8 mouse cellular contexts compared by ENCODE assay signal in the genomic region with DNA sequence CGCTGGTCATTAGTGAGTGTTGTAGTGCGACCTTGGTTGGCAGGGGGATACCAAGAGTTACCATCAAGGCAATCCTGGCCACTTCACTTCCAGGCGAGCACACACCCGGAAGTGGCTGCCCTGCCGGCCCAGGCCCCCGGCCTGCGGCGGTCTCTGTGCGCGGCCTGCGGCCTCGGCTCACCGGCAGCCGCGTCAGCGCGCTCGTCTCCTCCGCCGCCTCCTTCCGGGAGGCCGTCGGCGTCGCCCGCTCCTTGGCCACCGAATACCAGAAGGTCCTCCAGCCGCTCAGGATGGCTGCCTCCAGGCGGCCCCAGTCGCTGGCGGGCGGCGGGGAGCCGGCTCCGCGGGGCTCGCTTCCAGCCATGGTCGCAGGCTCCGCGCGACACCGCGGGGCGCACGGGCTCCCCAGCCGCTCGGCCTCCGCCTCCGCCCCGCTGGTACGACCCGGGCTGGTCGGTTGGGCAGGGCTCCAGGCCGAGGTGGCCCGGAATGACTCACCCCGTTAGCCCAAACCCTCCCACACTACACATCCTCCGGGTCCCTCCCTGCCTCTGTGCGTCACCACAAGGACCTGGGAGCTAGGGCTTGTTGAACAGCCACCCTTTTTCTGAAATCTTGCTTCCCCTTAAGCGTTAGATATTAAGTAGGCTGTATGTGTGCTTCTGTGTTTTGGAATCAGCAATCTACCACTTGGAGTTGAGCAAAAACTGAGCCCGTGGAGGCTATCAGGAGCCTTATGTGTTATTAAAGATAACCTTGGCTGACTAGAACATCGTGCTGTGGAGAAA. TPM values are rescaled to one million over a fixed set of nuclear protein-coding genes. Genes with fewer than 3 reads are reported as not detected.
DNase-seq lines count a peak whose midpoint lies in the region; ATAC-seq and TF ChIP-seq lines count a peak whose summit lies in the region.

A gene (minus strand): TSS at position 513 of the 788 bp plus-strand sequence.

- H3K9ac ChIP-seq in lung, embryonic 15.5 days: peak within 1 kb of the TSS; percentile 89

- H3K4me3 ChIP-seq in hindbrain, embryonic 10.5 days: peak within 1 kb of the TSS; percentile 70
- H3K4me3 ChIP-seq in lung, embryonic 15.5 days: peak within 1 kb of the TSS; percentile 68
- H3K4me3 ChIP-seq in olfactory bulb, adult 2 months (ENCODE audit: insufficient read depth, low read depth, low read length): peak within 1 kb of the TSS; percentile 62
- H3K4me3 ChIP-seq in thymus, adult 2 months (ENCODE audit: control insufficient read depth, insufficient read depth, low read length): peak within 1 kb of the TSS; percentile 63

- 2% methylated on average over 61 of the region's 61 CpGs for WGBS in hindbrain, embryonic 10.5 days
- 1% methylated on average over 61 of the region's 61 CpGs for WGBS in lung, embryonic 15.5 days
- WGBS in olfactory bulb, adult 2 months: under 1% methylated on average over 61 of the region's 61 CpGs
- WGBS in thymus, adult 2 months: 1% methylated on average over 61 of the region's 61 CpGs

- peak; percentile 32; the same call in 1 of the 2 replicates for TF ChIP-seq CTCF in olfactory bulb, adult 2 months (IDR thresholded peaks at IDR 0.05; ENCODE audit: insufficient read depth, low read depth, low read length)
- peak; percentile 22; the same call in 1 of the 2 replicates for TF ChIP-seq CTCF in thymus, adult 2 months (IDR thresholded peaks at IDR 0.05; ENCODE audit: borderline replicate concordance, control insufficient read depth, extremely low read depth, insufficient read depth, low read length, poor library complexity)

- peak; percentile 97 for DNase-seq in Muller cell, postnatal 12 days (ENCODE audit: inconsistent ontology term)
- peak; percentile 89 for DNase-seq in cerebellum, adult 9-11 months
- DNase-seq in frontal cortex, adult 2 months (ENCODE audit: extremely low spot score in 1 of 2, low spot score in 1 of 2): peak; percentile 43 to 81
- peak; percentile 75 for DNase-seq in hindbrain, embryonic 10.5 days (ENCODE audit: low spot score)
- DNase-seq in layer of hippocampus, adult 9-10 months (ENCODE audit: low spot score): peak; percentile 48
- DNase-seq in thymus, adult 2 months: peak; percentile 52

- no peaks in the 10 kb centered on the region for H3K9me3 ChIP-seq in hindbrain, embryonic 10.5 days
- H3K9me3 ChIP-seq in lung, embryonic 15.5 days: no peaks in the 10 kb centered on the region

- no peaks in the 10 kb centered on the region for H3K27me3 ChIP-seq in hindbrain, embryonic 10.5 days (ENCODE audit: insufficient read depth, poor library complexity, severe bottlenecking)
- H3K27me3 ChIP-seq in lung, embryonic 15.5 days: no peaks in the 10 kb centered on the region
- no peaks in the 10 kb centered on the region for H3K27me3 ChIP-seq in thymus, adult 2 months (ENCODE audit: control insufficient read depth, insufficient read depth, low read length)

- peak within 1 kb of the TSS; percentile 97 for H3K27ac ChIP-seq in hindbrain, embryonic 10.5 days
- peak within 1 kb of the TSS; percentile 96 for H3K27ac ChIP-seq in lung, embryonic 15.5 days
- H3K27ac ChIP-seq in olfactory bulb, adult 2 months (ENCODE audit: insufficient read depth, low read depth, low read length): peak within 1 kb of the TSS; percentile 96
- no peak within 1 kb of the TSS for H3K27ac ChIP-seq in thymus, adult 2 months (ENCODE audit: control insufficient read depth, insufficient read depth, low read length)

- peaks cover 13% of the 10 kb centered on the region for H3K36me3 ChIP-seq in hindbrain, embryonic 10.5 days
- H3K36me3 ChIP-seq in lung, embryonic 15.5 days: peaks cover 10% of the 10 kb centered on the region; the same call in 1 of the 2 replicates
- H3K36me3 ChIP-seq in thymus, adult 2 months (ENCODE audit: control insufficient read depth, insufficient read depth, low read length): peaks cover 8% of the 10 kb centered on the region; the same call in 1 of the 2 replicates

- peak; percentile 97 for ATAC-seq in lung, embryonic 15.5 days (ENCODE audit: borderline replicate concordance, extremely low read depth, low FRiP score, low TSS enrichment)

- H3K4me2 ChIP-seq in lung, embryonic 15.5 days: peak within 1 kb of the TSS; percentile 67

- H3K4me1 ChIP-seq in hindbrain, embryonic 10.5 days (replicated peaks): peaks cover 10% of the 10 kb centered on the region; the same call in 1 of the 2 replicates
- peaks cover 7% of the 10 kb centered on the region; the same call in 1 of the 2 replicates for H3K4me1 ChIP-seq in lung, embryonic 15.5 days
- H3K4me1 ChIP-seq in olfactory bulb, adult 2 months (ENCODE audit: control insufficient read depth, insufficient read depth, low read length): no peaks in the 10 kb centered on the region
- H3K4me1 ChIP-seq in thymus, adult 2 months (replicated peaks; ENCODE audit: control insufficient read depth, insufficient read depth, low read length): no peaks in the 10 kb centered on the region

- TF ChIP-seq POLR2A in olfactory bulb, adult 2 months (IDR thresholded peaks at IDR 0.05; ENCODE audit: insufficient read depth, low read depth, low read length): peak; percentile 49
- TF ChIP-seq POLR2A in thymus, adult 2 months (IDR thresholded peaks at IDR 0.05; ENCODE audit: control insufficient read depth, extremely low read depth, insufficient read depth, low read length, poor library complexity): no peak

RNA-seq across cellular contexts. Expression of the gene that starts here (rescaled TPM):
- 12.3 and 14.7 TPM in 2 replicates for polyA plus RNA-seq in frontal cortex, adult 2 months (2012; rRNA removed)
- 4.3 and 5.2 TPM in 2 replicates for polyA plus RNA-seq in hindbrain, embryonic 10.5 days (2016; fragmentation: Nextera tagmentation; extraction: Ambion mirVana)
- 13.2 and 13.6 TPM in 2 replicates for polyA plus RNA-seq in lung, embryonic 15.5 days (2015; fragmentation: Nextera tagmentation; extraction: Ambion mirVana)
- polyA plus RNA-seq in olfactory bulb, adult 2 months (2012; ENCODE audit: insufficient read depth, insufficient read length, low replicate concordance, missing spikeins): not detected in 2 replicates
- 3.5 and 4.5 TPM in 2 replicates for polyA plus RNA-seq in thymus, adult 2 months (2012; rRNA removed)
